Comparison of ENCODE assay signal across 8 mouse cellular contexts in the genomic region with DNA sequence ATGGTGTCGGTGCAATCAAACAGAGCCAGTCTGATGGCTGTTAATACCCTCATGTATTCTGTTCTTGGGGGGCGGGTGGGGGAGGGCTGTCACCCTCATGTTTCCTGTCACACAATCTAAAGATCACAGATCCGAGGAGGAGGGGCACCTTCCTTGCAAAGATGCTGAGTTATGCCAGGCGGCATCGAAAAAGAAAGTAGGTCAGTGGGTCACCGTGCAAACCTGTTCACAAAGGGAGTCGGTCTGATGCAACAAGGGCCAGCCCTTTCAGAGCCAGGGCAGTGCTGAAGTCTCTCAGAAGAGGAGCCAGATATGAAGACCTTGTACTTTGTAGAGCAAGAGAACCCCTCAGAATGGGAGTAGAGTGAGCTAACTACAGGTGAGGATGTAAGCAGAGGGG. TPM values are rescaled to one million over a fixed set of nuclear protein-coding genes. Genes with fewer than 3 reads are reported as not detected.
DNase-seq lines count a peak whose midpoint lies in the region.

No protein-coding gene starts in this region.

- DNase-seq in adrenal gland, adult 2 months, result peak; percentile 43
- DNase-seq in adrenal gland, adult 18-20 months (ENCODE audit: low spot score in 2 of 2), result no peak
- DNase-seq in right cerebral cortex, adult 2 months (ENCODE audit: low spot score in 2 of 2), result peak; percentile 27 to 33
- no peak for DNase-seq in right cerebral cortex, adult 18-20 months
- DNase-seq in lung, postnatal 10 days, result peak; percentile 6
- peak; percentile 81 to 90 for DNase-seq in thymus, postnatal 36 days
- no peak for DNase-seq in gastrocnemius, postnatal 36 days
- no peak for DNase-seq in adipocyte (ENCODE audit: low spot score)

- intact Hi-C loops in gastrocnemius, postnatal 36 days (cut with DNase I), result no loop called here

RNA-seq across cellular contexts. Expression of a gene that starts 39.7 kb away (rescaled TPM):
- 10 to 100 TPM; 81.2 to 90.9 TPM for total RNA-seq in adrenal gland, adult 2 months (2021)
- 11.8 and 14.4 TPM in 2 replicates for polyA plus RNA-seq in adrenal gland, adult 2 months (2012; rRNA removed)
- 10 to 100 TPM; 77.9 to 91.3 TPM for total RNA-seq in adrenal gland, adult 18-20 months (2021)
- total RNA-seq in gastrocnemius, postnatal 36 days (2021), result 10 to 100 TPM; 54.8 to 62.3 TPM

Comparison
In these comparisons a context has a peak if more than half of its experiments do, and no peak if none do; other contexts are left out.
1. DNase-seq: peak in adrenal gland, adult 2 months (single experiment), right cerebral cortex, adult 2 months (2 of 2), lung, postnatal 10 days (single experiment) and thymus, postnatal 36 days (2 of 2); none in adrenal gland, adult 18-20 months (0 of 2), right cerebral cortex, adult 18-20 months (single experiment), gastrocnemius, postnatal 36 days (0 of 2) and adipocyte (single experiment).